Mouse (Mus musculus) hindbrain, postnatal 0 days (tissue): Measurements from ENCODE around the gene Pirb. TPM values are rescaled to one million over a fixed set of nuclear protein-coding genes. Genes with fewer than 3 reads are reported as not detected.
A peak's percentile ranks its signal among the peaks of the same experiment; 100 is the strongest.
"Not testable (repeated sequence)": the region's sequence is repeated elsewhere in the genome, so short reads cannot be mapped to it uniquely, and the experiment has no call there.

Source experiments
- ATAC-seq: fragments of 200-750 bp; cut with Nextera tagmentation; 2 replicates; pipeline ENCODE4 v1.8.0; 2017; ENCODE audit warnings: mild to moderate bottlenecking, moderate TSS enrichment, moderate library complexity
- DNase-seq: peaks from one replicate; pipeline ENCODE4 v3.0.0-alpha.2; 2015; ENCODE audit warnings: low spot score
- H3K27ac ChIP-seq: fragments of 300-500 bp; sonication (generic); 2 replicates; pipeline ENCODE4 v1.5.1; 2014; ENCODE audit warnings: mild to moderate bottlenecking
- H3K27me3 ChIP-seq: fragments of 300-500 bp; sonication (generic); 2 replicates; pipeline ENCODE4 v1.6.1; 2014; ENCODE audit warnings: low read length, mixed read lengths; ENCODE audit not compliant: insufficient read depth
- H3K36me3 ChIP-seq: fragments of 300-500 bp; sonication (generic); 2 replicates; pipeline ENCODE4 v1.6.1; 2014; ENCODE audit warnings: low read length, mixed read lengths; ENCODE audit not compliant: insufficient read depth
- H3K4me1 ChIP-seq: fragments of 300-500 bp; sonication (generic); 2 replicates; pipeline ENCODE4 v1.6.1; 2014; ENCODE audit warnings: antibody characterized with exemption, low read length, mixed read lengths; ENCODE audit not compliant: insufficient read depth
- H3K4me2 ChIP-seq: fragments of 300-500 bp; sonication (generic); 2 replicates; pipeline ENCODE4 v1.6.1; 2014; ENCODE audit warnings: low read depth, mild to moderate bottlenecking, low read length, moderate library complexity, mixed read lengths
- H3K4me3 ChIP-seq: fragments of 300-500 bp; sonication (generic); 2 replicates; pipeline ENCODE4 v1.5.1; 2014; ENCODE audit warnings: low read length
- H3K9ac ChIP-seq: fragments of 300-500 bp; sonication (generic); replicated peaks from 2 replicates; pipeline ENCODE4 v1.6.1; 2014; ENCODE audit warnings: mild to moderate bottlenecking, low read length, moderate library complexity, mixed read lengths
- H3K9me3 ChIP-seq: fragments of 300-500 bp; sonication (generic); 2 replicates; pipeline ENCODE4 v1.6.1; 2016; ENCODE audit warnings: low read length, mixed read lengths
- CTCF ChIP-seq: IDR thresholded peaks from 2 replicates; pipeline ENCODE4 v1.5.1; 2016; ENCODE audit warnings: antibody characterized with exemption, control low read depth, low read depth
- WGBS: fragments of 180-500 bp; shearing (Covaris S2); extraction: QIAGEN DNeasy Blood & Tissue Kit; methylation state at CpG from one replicate; pipeline ENCODE4 v1.1.7; 2014; 5-methylcytosine and 5-hydroxymethylcytosine counted together
- polyA plus RNA-seq: library from polyadenylated mRNA; unstranded; fragments of >200 nt; fragmentation: Nextera tagmentation; extraction: Ambion mirVana; gene quantifications from 2 replicates; pipeline ENCODE4 v1.2.1, GENCODE M21; 2015
- total RNA-seq: library from RNA; depleted of rRNA; stranded (reverse); fragments of >200 nt; gene quantifications from 2 replicates; pipeline ENCODE4 v1.2.3, GENCODE M21; 2014

The Pirb gene
- total and polyA plus RNA-seq, 2 experiments from 2014 or later, result 0.37 to 0.39 TPM

- Histone ChIP-seq H3K9me3 (no peaks in the 10 kb centered on the region), H3K36me3 (peaks cover 9% of the 10 kb centered on the region), H3K4me3 (no peak overlapping the region), H3K9ac (no peak overlapping the region), H3K4me1 (peaks cover 10% of the 10 kb centered on the region), H3K27ac (no peak overlapping the region), H3K27me3 (no peaks in the 10 kb centered on the region), H3K4me2 (no peak overlapping the region)
- DNase-seq (no peak), ATAC-seq (no peak)
- 31% methylated on average over 7 of the region's 7 CpGs for WGBS
- TF ChIP-seq CTCF, result no peak
These were observed 12.4 kb downstream of the Pirb start for GRCm38 (mm10) chr7:3707568-3708413.

- no peak for TF ChIP-seq CTCF
- Histone ChIP-seq H3K27me3 (no peaks in the 10 kb centered on the region), H3K4me3 (no peak overlapping the region), H3K4me1 (peaks cover 10% of the 10 kb centered on the region), H3K4me2 (no peak overlapping the region), H3K9ac (no peak overlapping the region), H3K36me3 (peaks cover 9% of the 10 kb centered on the region), H3K9me3 (no peaks in the 10 kb centered on the region), H3K27ac (no peak overlapping the region)
- ATAC-seq (no peak), DNase-seq (no peak)
- 59% methylated on average over 4 of the region's 4 CpGs for WGBS
These were observed 13.2 kb downstream of the Pirb start for GRCm38 (mm10) chr7:3707027-3707426.

GRCm38 (mm10) chr7:3706343-3706934 is 13.8 kb downstream of the Pirb start:
- no peak for TF ChIP-seq CTCF
- H3K9me3 ChIP-seq, result no peaks in the 10 kb centered on the region
- WGBS, result 45% methylated on average over 11 of the region's 11 CpGs
- H3K4me2 ChIP-seq, result peak overlapping the region; percentile 87
- peaks cover 10% of the 10 kb centered on the region for H3K4me1 ChIP-seq
- no peak for ATAC-seq
- H3K27me3 ChIP-seq, result no peaks in the 10 kb centered on the region
- peak overlapping the region; percentile 71 for H3K4me3 ChIP-seq
- H3K9ac ChIP-seq, result peak overlapping the region; percentile 65; the same call in 1 of the 2 replicates
- DNase-seq, result no peak
- H3K27ac ChIP-seq, result no peak overlapping the region
- H3K36me3 ChIP-seq, result peaks cover 9% of the 10 kb centered on the region

- Histone ChIP-seq H3K4me3 (peak overlapping the region; percentile 71), H3K4me2 (peak overlapping the region; percentile 87), H3K9me3 (no peaks in the 10 kb centered on the region), H3K27me3 (no peaks in the 10 kb centered on the region), H3K9ac (peak overlapping the region; percentile 65), H3K4me1 (peaks cover 10% of the 10 kb centered on the region), H3K27ac (no peak overlapping the region), H3K36me3 (peaks cover 10% of the 10 kb centered on the region)
- DNase-seq (no peak), ATAC-seq (no peak)
- no peak for TF ChIP-seq CTCF
- 32% methylated on average over 6 of the region's 6 CpGs for WGBS
These were observed 14.3 kb downstream of the Pirb start for GRCm38 (mm10) chr7:3705911-3706310.

- not testable (repeated sequence) for H3K27ac ChIP-seq
- under 1% methylated on average over 6 of the region's 7 CpGs for WGBS
These were observed 14.7 kb downstream of the Pirb start for GRCm38 (mm10) chr7:3705461-3705860.

GRCm38 (mm10) chr7:3704475-3704874 is 15.7 kb downstream of the Pirb start:
- no peak for DNase-seq
- no peak for TF ChIP-seq CTCF
- WGBS, result under 1% methylated on average over 20 of the region's 20 CpGs
- Histone ChIP-seq H3K4me1 (peaks cover 10% of the 10 kb centered on the region), H3K9me3 (no peaks in the 10 kb centered on the region), H3K4me2 (peak overlapping the region; percentile 87), H3K36me3 (peaks cover 21% of the 10 kb centered on the region), H3K4me3 (peak overlapping the region; percentile 71), H3K9ac (peak overlapping the region; percentile 65), H3K27me3 (no peaks in the 10 kb centered on the region), H3K27ac (peak overlapping the region; percentile 92)
- peak; percentile 69 for ATAC-seq

More at GRCm38 (mm10) chr7:3705461-3705860, 14.7 kb downstream of the Pirb start:
- Histone ChIP-seq H3K4me2 (peak overlapping the region; percentile 87), H3K4me3 (peak overlapping the region; percentile 71), H3K36me3 (peaks cover 13% of the 10 kb centered on the region), H3K9ac (peak overlapping the region; percentile 65)
- H3K9me3 ChIP-seq, DNase-seq, H3K4me1 ChIP-seq, ATAC-seq, H3K27me3 ChIP-seq: not testable (repeated sequence)
